Mouse (Mus musculus) ES-E14 (cell line): Measurements from ENCODE around the gene Rnf135. TPM values are rescaled to one million over a fixed set of nuclear protein-coding genes. Genes with fewer than 3 reads are reported as not detected.

ENCODE experiments used
- DNase-seq: peaks from one replicate; pipeline ENCODE4 v3.0.0-alpha.2; 2013; ENCODE audit warnings: low read depth, low spot score
- H3K27ac ChIP-seq: 2 replicates; pipeline ENCODE4 v1.5.1; 2012; ENCODE audit warnings: low read depth, mild to moderate bottlenecking, low read length, moderate library complexity, mixed read lengths; ENCODE audit not compliant: poor library complexity, insufficient read depth, severe bottlenecking
- H3K36me3 ChIP-seq: 2 replicates; pipeline ENCODE4 v1.6.1; 2012; ENCODE audit warnings: mild to moderate bottlenecking, low read length, moderate library complexity, mixed read lengths; ENCODE audit not compliant: control insufficient read depth, poor library complexity, insufficient read depth, severe bottlenecking
- H3K4me1 ChIP-seq, 2 experiments: fragments of 150-350 bp in 1 of 2; sonication (generic) in 1 of 2; 2 replicates each; pipeline ENCODE4 v1.6.1; 2012; ENCODE audit warnings: low read length in 2 of 2, mild to moderate bottlenecking in 1 of 2, mixed read lengths in 1 of 2; ENCODE audit not compliant: control insufficient read depth in 2 of 2, insufficient read depth in 2 of 2, poor library complexity in 1 of 2
- H3K4me3 ChIP-seq, 2 experiments: fragments of 150-350 bp in 1 of 2; sonication (generic) in 1 of 2; 2 replicates each; pipeline ENCODE4 v1.5.1; 2012; ENCODE audit warnings: low read length in 2 of 2, low read depth in 1 of 2, mild to moderate bottlenecking in 1 of 2, mixed read lengths in 1 of 2; ENCODE audit not compliant: insufficient read depth in 1 of 2, poor library complexity in 1 of 2, severe bottlenecking in 1 of 2
- H3K9ac ChIP-seq: 2 replicates; pipeline ENCODE4 v1.6.1; 2012; ENCODE audit warnings: low read depth, mild to moderate bottlenecking, low read length, mixed read lengths; ENCODE audit not compliant: poor library complexity, insufficient read depth, severe bottlenecking
- H3K9me3 ChIP-seq: fragments of 150-350 bp; sonication (generic); 2 replicates; pipeline ENCODE4 v1.6.1; 2012; ENCODE audit warnings: low read depth, mild to moderate bottlenecking, low read length; ENCODE audit not compliant: control insufficient read depth, insufficient read depth
- CHD2 ChIP-seq: IDR thresholded peaks from 2 replicates; pipeline ENCODE4 v1.6.1; 2014; ENCODE audit warnings: mild to moderate bottlenecking, low read depth, low read length, inconsistent platforms
- HCFC1 ChIP-seq: IDR thresholded peaks from 2 replicates; pipeline ENCODE4 v1.6.1; 2012; ENCODE audit warnings: low read length, inconsistent platforms, borderline replicate concordance; ENCODE audit not compliant: insufficient read depth
- MAFK ChIP-seq: IDR thresholded peaks from 2 replicates; pipeline ENCODE4 v1.6.1; 2014; ENCODE audit warnings: mild to moderate bottlenecking, low read depth, low read length, inconsistent platforms; ENCODE audit not compliant: insufficient read depth
- ZC3H11A ChIP-seq: IDR thresholded peaks from 2 replicates; pipeline ENCODE4 v1.6.1; 2012; ENCODE audit warnings: low read depth, mild to moderate bottlenecking, inconsistent platforms, low read length, borderline replicate concordance
- ZNF384 ChIP-seq: IDR thresholded peaks from 2 replicates; pipeline ENCODE4 v1.6.1; 2012; ENCODE audit warnings: low read depth, low read length, inconsistent platforms
- in situ Hi-C, 2 experiments: fragments of 600-800 bp; cut with MboI; formaldehyde crosslinking; loops; one replicate each; pipeline ENCODE4 v1.15.1; 2025; ENCODE audit warnings: low sequenced_read_pairs in 2 of 2, inconsistent platforms in 1 of 2; ENCODE audit not compliant: unreplicated experiment in 2 of 2
- total RNA-seq: library from RNA; depleted of rRNA; stranded (reverse); fragments of 300-350 nt; gene quantifications from 2 replicates; pipeline ENCODE4 v1.2.3, GENCODE M21; 2012

Gene Rnf135
- total RNA-seq, 1 experiment = 3.4 TPM

GRCm38 (mm10) chr11:80163362-80164116 is 20.1 kb upstream of the Rnf135 start:
- no peak for TF ChIP-seq HCFC1
- no peak for TF ChIP-seq CHD2
- no peak for TF ChIP-seq ZNF384
- TF ChIP-seq ZC3H11A = no peak

GRCm38 (mm10) chr11:80164224-80164623 is 19.4 kb upstream of the Rnf135 start:
- Histone ChIP-seq H3K9ac (no peak overlapping the region), H3K27ac (no peak overlapping the region), H3K36me3 (no peaks in the 10 kb centered on the region), H3K9me3 (no peaks in the 10 kb centered on the region), H3K4me1 (peaks cover 5 to 15% of the 10 kb centered on the region in 2 experiments; a peak in 3 of 4 replicates), H3K4me3 (no peak overlapping the region)
- no peak for DNase-seq
- no peak for TF ChIP-seq ZNF384
- no peak for TF ChIP-seq ZC3H11A
- no peak for TF ChIP-seq HCFC1
- no peak for TF ChIP-seq MAFK
- TF ChIP-seq CHD2 = no peak
- in situ Hi-C loops = no loop called here

More at GRCm38 (mm10) chr11:80163362-80164116, 20.1 kb upstream of the Rnf135 start:
- in situ Hi-C loops = no loop called here
- Histone ChIP-seq H3K27ac (no peak overlapping the region; the same call in 1 of the 2 replicates), H3K9ac (no peak overlapping the region), H3K9me3 (no peaks in the 10 kb centered on the region), H3K4me3 (no peak overlapping the region), H3K36me3 (no peaks in the 10 kb centered on the region), H3K4me1 (peaks cover 5 to 13% of the 10 kb centered on the region in 2 experiments; a peak in 3 of 4 replicates)
- DNase-seq = no peak

- Histone ChIP-seq H3K4me3 (no peak overlapping the region), H3K9me3 (no peaks in the 10 kb centered on the region), H3K36me3 (no peaks in the 10 kb centered on the region), H3K27ac (no peak overlapping the region), H3K4me1 (peaks cover 9 to 13% of the 10 kb centered on the region in 2 experiments), H3K9ac (no peak overlapping the region)
- TF ChIP-seq CHD2 (no peak), ZNF384 (no peak), ZC3H11A (no peak)
- DNase-seq = no peak
- in situ Hi-C loops = no loop called here
Observed at GRCm38 (mm10) chr11:80168121-80168520, 15.5 kb upstream of the Rnf135 start.

GRCm38 (mm10) chr11:80168611-80169249 is 14.9 kb upstream of the Rnf135 start:
- in situ Hi-C loops = no loop called here
- H3K4me1 ChIP-seq = peaks cover 9 to 10% of the 10 kb centered on the region in 2 experiments
- H3K36me3 ChIP-seq = no peaks in the 10 kb centered on the region
- TF ChIP-seq HCFC1 (no peak), ZNF384 (no peak), ZC3H11A (no peak), MAFK (no peak), CHD2 (no peak)
- no peak for DNase-seq
- H3K27ac ChIP-seq = no peak overlapping the region
- no peak overlapping the region for H3K9ac ChIP-seq
- H3K4me3 ChIP-seq = no peak overlapping the region
- no peaks in the 10 kb centered on the region for H3K9me3 ChIP-seq
